Mouse (Mus musculus) heart, embryonic 14.5 days (tissue): Measurements from ENCODE around the gene Lrrc23. TPM values are rescaled to one million over a fixed set of nuclear protein-coding genes. Genes with fewer than 3 reads are reported as not detected.

Experiments used
- ATAC-seq: fragments of 200-750 bp; cut with Nextera tagmentation; 2 replicates; pipeline ENCODE4 v1.8.0; 2017; ENCODE audit warnings: low read depth, moderate TSS enrichment; ENCODE audit not compliant: insufficient number of reproducible peaks, insufficient read depth, low FRiP score
- H3K27ac ChIP-seq, 2 experiments: fragments of 200-500 bp in 1 of 2; fragments of 300-500 bp in 1 of 2; sonication (generic) in 1 of 2; replicated peaks in 1 of 2; 2 replicates each; pipeline ENCODE4 v1.5.1; 2012 to 2014; ENCODE audit warnings: low read depth in 2 of 2, low read length in 2 of 2, control low read depth in 1 of 2, mild to moderate bottlenecking in 1 of 2, mixed read lengths in 1 of 2; ENCODE audit not compliant: control insufficient read depth in 1 of 2, insufficient read depth in 1 of 2
- H3K27me3 ChIP-seq: fragments of 300-500 bp; sonication (generic); 2 replicates; pipeline ENCODE4 v1.6.1; 2014; ENCODE audit warnings: mild to moderate bottlenecking, low read length, control low read depth; ENCODE audit not compliant: control insufficient read depth, insufficient read depth
- H3K36me3 ChIP-seq: fragments of 300-500 bp; sonication (generic); 2 replicates; pipeline ENCODE4 v1.6.1; 2014; ENCODE audit warnings: mild to moderate bottlenecking, control low read depth, low read length, mixed read lengths; ENCODE audit not compliant: control insufficient read depth, insufficient read depth
- H3K4me1 ChIP-seq, 2 experiments: fragments of 200-500 bp in 1 of 2; fragments of 300-500 bp in 1 of 2; sonication (generic) in 1 of 2; 2 replicates each; pipeline ENCODE4 v1.6.1; 2012 to 2014; ENCODE audit warnings: low read length in 2 of 2, control low read depth in 1 of 2, mixed read lengths in 1 of 2; ENCODE audit not compliant: control insufficient read depth in 2 of 2, insufficient read depth in 2 of 2
- H3K4me2 ChIP-seq: fragments of 300-500 bp; sonication (generic); 2 replicates; pipeline ENCODE4 v1.6.1; 2014; ENCODE audit warnings: mild to moderate bottlenecking, low read length
- H3K4me3 ChIP-seq, 2 experiments: fragments of 200-500 bp in 1 of 2; fragments of 300-500 bp in 1 of 2; sonication (generic) in 1 of 2; 2 replicates each; pipeline ENCODE4 v1.5.1; 2012 to 2014; ENCODE audit warnings: low read length in 2 of 2, mild to moderate bottlenecking in 2 of 2, control low read depth in 1 of 2, low read depth in 1 of 2, moderate library complexity in 1 of 2; ENCODE audit not compliant: control insufficient read depth in 1 of 2, insufficient read depth in 1 of 2
- H3K9ac ChIP-seq: fragments of 300-500 bp; sonication (generic); 2 replicates; pipeline ENCODE4 v1.6.1; 2014; ENCODE audit warnings: mild to moderate bottlenecking, low read length
- H3K9me3 ChIP-seq: fragments of 300-500 bp; sonication (generic); 2 replicates; pipeline ENCODE4 v1.6.1; 2016; ENCODE audit warnings: low read length, control low read depth; ENCODE audit not compliant: control insufficient read depth
- WGBS: fragments of 180-500 bp; shearing (Covaris S2); extraction: QIAGEN DNeasy Blood & Tissue Kit; methylation state at CpG from one replicate; pipeline ENCODE4 v1.1.7; 2014; 5-methylcytosine and 5-hydroxymethylcytosine counted together
- polyA plus RNA-seq: library from polyadenylated mRNA; unstranded; fragments of >200 nt; fragmentation: Nextera tagmentation; extraction: Ambion mirVana; gene quantifications from 2 replicates; pipeline ENCODE4 v1.2.1, GENCODE M21; 2014

The Lrrc23 gene
- polyA plus RNA-seq, 1 experiment from 2014 or later: not detected

GRCm38 (mm10) chr6:124755831-124756595 lies 23.5 kb downstream of the Lrrc23 start, which contains the start of the genes Gm45234 and Atn1:
Gene Gm45234 (minus strand): TSS chr6:124756021.
Gene Atn1 (minus strand): TSS chr6:124756524.
- peak within 1 kb of the TSS; percentile 68 for H3K4me2 ChIP-seq
- peaks cover 25 to 40% of the 10 kb centered on the region in 2 experiments for H3K4me1 ChIP-seq
- no peaks in the 10 kb centered on the region for H3K9me3 ChIP-seq
- H3K27ac ChIP-seq: peak within 1 kb of the TSS; percentile 82 to 97
- no peaks in the 10 kb centered on the region for H3K27me3 ChIP-seq
- peak; percentile 49 for ATAC-seq
- WGBS: under 1% methylated on average over 46 of the region's 100 CpGs
- peak within 1 kb of the TSS; percentile 94 for H3K9ac ChIP-seq
- H3K4me3 ChIP-seq: peak within 1 kb of the TSS; percentile 86 to 94
- H3K36me3 ChIP-seq: peaks cover 11% of the 10 kb centered on the region; the same call in 1 of the 2 replicates

DNA sequence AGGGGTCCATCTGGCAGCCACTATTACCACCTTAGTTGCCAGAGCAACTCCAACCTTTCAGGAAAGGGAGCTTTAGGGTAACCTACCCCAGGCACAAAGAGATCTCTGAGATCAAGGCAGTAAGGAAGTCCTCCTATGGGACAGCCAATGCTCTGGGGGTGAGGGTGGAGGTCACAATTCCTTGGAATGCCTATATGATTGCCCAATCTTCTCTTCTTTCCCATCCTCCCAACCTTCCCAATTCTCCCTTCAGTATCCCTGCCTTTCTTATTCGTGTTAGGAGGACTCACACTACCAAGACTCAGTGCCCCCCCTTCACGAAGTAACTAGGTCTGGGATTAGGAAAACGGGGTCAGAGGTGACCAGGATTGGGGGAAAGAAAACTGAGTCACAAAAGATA lies 24.2 kb downstream of the Lrrc23 start:
- Histone ChIP-seq H3K9me3 (no peaks in the 10 kb centered on the region), H3K27me3 (no peaks in the 10 kb centered on the region), H3K4me1 (peaks cover 25 to 40% of the 10 kb centered on the region in 2 experiments), H3K36me3 (peaks cover 12% of the 10 kb centered on the region; the same call in 1 of the 2 replicates), H3K27ac (peak overlapping the region; percentile 47 to 97; a peak in 3 of 4 replicates), H3K4me2 (peak overlapping the region; percentile 68), H3K4me3 (peak overlapping the region; percentile 86 to 94), H3K9ac (peak overlapping the region; percentile 94)
- 6% methylated on average over 3 of the region's 3 CpGs for WGBS
- no peak for ATAC-seq

DNA sequence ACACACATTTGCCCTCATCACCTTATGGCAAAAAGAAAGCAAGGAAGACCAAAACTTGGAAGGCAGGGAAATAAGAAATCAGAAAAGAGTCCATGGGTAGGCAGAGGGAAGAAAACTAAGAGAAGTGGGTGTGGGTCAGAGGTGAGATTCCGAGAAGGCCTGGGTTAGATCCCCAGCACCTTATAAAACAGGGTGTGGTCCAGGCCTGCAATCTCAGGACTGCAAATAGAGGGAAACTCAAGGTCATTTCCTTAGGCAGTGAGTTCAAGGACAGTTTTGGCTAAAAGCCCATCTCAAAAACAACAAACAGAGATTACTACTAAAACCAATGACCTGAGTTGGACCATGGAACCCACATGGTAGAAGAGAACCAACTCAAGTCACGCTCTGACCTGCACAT lies 25.7 kb downstream of the Lrrc23 start:
- ATAC-seq: no peak
- H3K9ac ChIP-seq: no peak overlapping the region
- no peak overlapping the region for H3K27ac ChIP-seq
- no peaks in the 10 kb centered on the region for H3K9me3 ChIP-seq
- H3K4me2 ChIP-seq: no peak overlapping the region
- H3K27me3 ChIP-seq: no peaks in the 10 kb centered on the region
- peaks cover 22 to 37% of the 10 kb centered on the region in 2 experiments for H3K4me1 ChIP-seq
- no peak overlapping the region for H3K4me3 ChIP-seq
- peaks cover 24% of the 10 kb centered on the region for H3K36me3 ChIP-seq
- WGBS: 80% methylated on average over 2 of the region's 2 CpGs

GRCm38 (mm10) chr6:124750405-124750804 lies 29.1 kb downstream of the Lrrc23 start:
- H3K27ac ChIP-seq: no peak overlapping the region
- H3K9me3 ChIP-seq: no peaks in the 10 kb centered on the region
- peaks cover 45% of the 10 kb centered on the region for H3K36me3 ChIP-seq
- no peaks in the 10 kb centered on the region for H3K27me3 ChIP-seq
- no peak for ATAC-seq
- no peak overlapping the region for H3K4me2 ChIP-seq
- no peak overlapping the region for H3K4me3 ChIP-seq
- no peak overlapping the region for H3K9ac ChIP-seq
- H3K4me1 ChIP-seq: peaks cover 12 to 28% of the 10 kb centered on the region in 2 experiments
- WGBS: 88% methylated on average over 8 of the region's 8 CpGs

GRCm38 (mm10) chr6:124746654-124747632 lies 32.6 kb downstream of the Lrrc23 start:
- ATAC-seq: no peak
- peak overlapping the region in 1 of 2 experiments; percentile 58; a peak in 1 of 4 replicates for H3K4me3 ChIP-seq

GRCm38 (mm10) chr6:124746296-124746605 lies 33.3 kb downstream of the Lrrc23 start:
- ATAC-seq: no peak
- no peaks in the 10 kb centered on the region for H3K27me3 ChIP-seq
- peak overlapping the region; percentile 98 for H3K4me2 ChIP-seq
- H3K27ac ChIP-seq: peak overlapping the region in 1 of 2 experiments; percentile 83; a peak in 2 of 4 replicates
- no peaks in the 10 kb centered on the region for H3K9me3 ChIP-seq
- peaks cover 66% of the 10 kb centered on the region for H3K36me3 ChIP-seq
- WGBS: 24% methylated on average over 8 of the region's 8 CpGs
- peak overlapping the region; percentile 42 to 58 for H3K4me3 ChIP-seq
- peak overlapping the region; percentile 93 for H3K9ac ChIP-seq
- H3K4me1 ChIP-seq: peaks cover 9 to 22% of the 10 kb centered on the region in 2 experiments

More at GRCm38 (mm10) chr6:124746654-124747632, 32.6 kb downstream of the Lrrc23 start:
- peak overlapping the region; percentile 93 for H3K9ac ChIP-seq
- H3K27me3 ChIP-seq: no peaks in the 10 kb centered on the region
- no peaks in the 10 kb centered on the region for H3K9me3 ChIP-seq
- no peak overlapping the region for H3K27ac ChIP-seq
- peaks cover 7 to 18% of the 10 kb centered on the region in 2 experiments; a peak in 3 of 4 replicates for H3K4me1 ChIP-seq
- H3K36me3 ChIP-seq: peaks cover 70% of the 10 kb centered on the region
- H3K4me2 ChIP-seq: peak overlapping the region; percentile 98
- WGBS: 87% methylated on average over 7 of the region's 7 CpGs
